Mouse (Mus musculus) C2C12 (cell line): ENCODE results near the gene Ermap. TPM values are rescaled to one million over a fixed set of nuclear protein-coding genes. Genes with fewer than 3 reads are reported as not detected.
A peak's percentile ranks its signal among the peaks of the same experiment; 100 is the strongest.

Experiments used
- H3K27me3 ChIP-seq: one replicate; pipeline ENCODE4 v1.6.1; 2011; ENCODE audit not compliant: control insufficient read depth, insufficient read depth, insufficient read length
- H3K36me3 ChIP-seq: one replicate; pipeline ENCODE4 v1.6.1; 2011; ENCODE audit not compliant: control insufficient read depth, insufficient read depth
- H3K4me3 ChIP-seq: one replicate; pipeline ENCODE4 v1.5.1; 2011; ENCODE audit warnings: mild to moderate bottlenecking, control low read depth; ENCODE audit not compliant: poor library complexity, insufficient read depth, severe bottlenecking
- H3K79me2 ChIP-seq: one replicate; pipeline ENCODE4 v1.6.1; 2011; ENCODE audit not compliant: control insufficient read depth, insufficient read depth
- H3K79me3 ChIP-seq: one replicate; pipeline ENCODE4 v1.6.1; 2011; ENCODE audit warnings: low read depth, control low read depth
- H3ac ChIP-seq: one replicate; pipeline ENCODE3; 2011; ENCODE audit warnings: low read depth; ENCODE audit not compliant: control insufficient read depth, insufficient read length
- CEBPB ChIP-seq: IDR thresholded peaks from one replicate; pipeline ENCODE4 v1.6.1; 2011; ENCODE audit warnings: low read depth, mild to moderate bottlenecking, control low read depth, moderate library complexity
- CTCF ChIP-seq: IDR thresholded peaks from one replicate; pipeline ENCODE4 v1.5.1; 2011; ENCODE audit not compliant: control insufficient read depth, insufficient read depth, insufficient read length
- FOSL1 ChIP-seq: IDR thresholded peaks from one replicate; pipeline ENCODE4 v1.8.0; 2011; ENCODE audit warnings: mild to moderate bottlenecking, low read length; ENCODE audit not compliant: poor library complexity, insufficient read depth, severe bottlenecking
- MAX ChIP-seq: IDR thresholded peaks from one replicate; pipeline ENCODE4 v1.6.1; 2011; ENCODE audit warnings: mild to moderate bottlenecking, control low read depth
- MYOD1 ChIP-seq: IDR thresholded peaks from one replicate; pipeline ENCODE4 v1.6.1; 2011; ENCODE audit warnings: low read depth; ENCODE audit not compliant: control insufficient read depth, insufficient read length
- MYOG ChIP-seq: IDR thresholded peaks from one replicate; pipeline ENCODE4 v1.6.1; 2011; ENCODE audit not compliant: control insufficient read depth, insufficient read length; ENCODE audit errors: extremely low read depth
- USF1 ChIP-seq: IDR thresholded peaks from one replicate; pipeline ENCODE4 v1.6.1; 2011; ENCODE audit warnings: low read depth, mild to moderate bottlenecking, control low read depth, moderate library complexity
- polyA plus RNA-seq: library from polyadenylated mRNA; unstranded; fragments of >200 nt; fragmentation: generic; extraction: Trizol; gene quantifications from one replicate; pipeline ENCODE4 v1.2.1, GENCODE M21; 2012; ENCODE audit warnings: missing spikeins

Gene Ermap
- polyA plus RNA-seq, 1 experiment: 0.01 TPM

DNA sequence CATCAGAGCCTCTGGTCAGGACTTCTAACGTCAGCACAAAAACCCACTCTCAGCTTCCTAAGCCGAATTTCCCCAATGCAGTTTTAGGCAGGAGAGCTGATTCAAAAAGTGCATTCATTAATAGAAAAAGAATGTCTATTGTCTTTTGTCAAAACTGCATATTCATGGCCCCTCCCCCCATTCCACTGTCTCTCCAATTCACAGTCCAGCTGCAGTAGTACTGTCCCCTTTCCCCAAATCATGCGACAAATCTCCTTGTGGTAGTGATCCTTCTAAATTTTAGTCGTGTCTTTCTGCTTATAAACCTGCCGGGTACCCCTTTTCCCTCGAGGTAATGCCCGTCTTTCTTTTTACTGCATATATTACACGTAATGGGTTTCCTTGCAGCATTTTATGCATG lies 51.0 kb downstream of the Ermap start:
- Histone ChIP-seq H3K27me3 (no peaks in the 10 kb centered on the region), H3K79me3 (no peaks in the 10 kb centered on the region), H3ac (no peak overlapping the region), H3K79me2 (no peaks in the 10 kb centered on the region), H3K4me3 (no peak overlapping the region), H3K36me3 (peaks cover 45% of the 10 kb centered on the region)
- no peak for TF ChIP-seq CEBPB
- no peak for TF ChIP-seq MYOG
- TF ChIP-seq USF1: no peak
- TF ChIP-seq MAX: no peak
- TF ChIP-seq CTCF: no peak
- no peak for TF ChIP-seq FOSL1
- TF ChIP-seq MYOD1: no peak

DNA sequence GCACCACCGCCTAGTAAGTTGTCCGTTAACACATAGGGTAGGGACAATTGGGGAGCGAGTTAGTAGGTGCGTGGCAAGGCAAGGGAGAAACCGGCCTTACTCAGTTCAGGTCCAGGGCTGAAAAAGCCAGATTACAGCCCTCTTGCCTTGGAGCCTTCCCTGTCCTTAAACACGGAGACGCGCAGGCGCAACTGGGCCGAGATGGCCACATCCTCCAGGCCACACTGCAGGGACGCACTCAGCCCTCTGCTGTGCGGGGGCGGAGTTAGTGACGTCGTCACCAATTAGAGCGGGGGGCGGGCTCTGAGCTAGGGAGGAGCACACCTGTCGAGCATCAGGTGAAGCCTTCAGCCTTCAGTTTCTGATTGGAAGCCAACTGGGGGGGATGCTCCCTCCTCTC lies 51.6 kb downstream of the Ermap start:
- H3K79me3 ChIP-seq: no peaks in the 10 kb centered on the region
- peaks cover 51% of the 10 kb centered on the region for H3K36me3 ChIP-seq
- no peaks in the 10 kb centered on the region for H3K79me2 ChIP-seq
- TF ChIP-seq MYOD1: no peak
- TF ChIP-seq CTCF: no peak
- TF ChIP-seq CEBPB: no peak
- TF ChIP-seq FOSL1: no peak
- TF ChIP-seq MAX: no peak
- no peak for TF ChIP-seq MYOG
- TF ChIP-seq USF1: no peak
- H3K27me3 ChIP-seq: no peaks in the 10 kb centered on the region
- H3ac ChIP-seq: no peak overlapping the region
- no peak overlapping the region for H3K4me3 ChIP-seq

DNA sequence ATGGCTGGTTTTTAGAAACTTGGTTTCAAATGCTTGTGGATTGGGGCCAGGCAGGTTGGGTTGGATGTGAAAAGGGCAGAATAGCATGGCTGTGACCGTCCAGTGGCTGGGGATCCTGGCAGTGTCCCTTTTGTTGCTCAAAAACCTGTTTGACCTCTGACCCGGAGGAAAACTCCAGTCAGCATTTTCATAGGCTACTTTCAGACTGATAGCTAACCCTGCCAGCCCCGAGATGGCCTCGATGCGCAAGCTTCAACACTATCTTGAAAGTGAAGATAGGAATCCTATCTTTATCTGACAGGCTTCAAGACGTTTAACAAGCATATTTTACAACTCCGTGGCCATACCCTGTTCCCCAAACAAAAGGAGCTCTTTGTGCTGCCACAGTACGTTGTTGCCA lies 52.5 kb downstream of the Ermap start:
- peaks cover 58% of the 10 kb centered on the region for H3K36me3 ChIP-seq
- H3K79me3 ChIP-seq: no peaks in the 10 kb centered on the region
- H3K79me2 ChIP-seq: no peaks in the 10 kb centered on the region
- TF ChIP-seq MYOG (no peak), USF1 (no peak), MYOD1 (no peak), CEBPB (no peak), MAX (no peak), CTCF (no peak), FOSL1 (no peak)
- H3K27me3 ChIP-seq: no peaks in the 10 kb centered on the region
- H3ac ChIP-seq: no peak overlapping the region
- no peak overlapping the region for H3K4me3 ChIP-seq

- Histone ChIP-seq H3K36me3 (peaks cover 77% of the 10 kb centered on the region), H3K27me3 (no peaks in the 10 kb centered on the region), H3ac (no peak overlapping the region), H3K79me3 (peaks cover 3% of the 10 kb centered on the region), H3K79me2 (peaks cover 9% of the 10 kb centered on the region), H3K4me3 (no peak overlapping the region)
- TF ChIP-seq MAX (no peak), MYOD1 (peak; percentile 53)
Measured at GRCm38 (mm10) chr4:119133860-119134259, 56.0 kb downstream of the Ermap start.

- Histone ChIP-seq H3K79me2 (peaks cover 15% of the 10 kb centered on the region), H3K36me3 (peaks cover 77% of the 10 kb centered on the region), H3K4me3 (no peak overlapping the region), H3K27me3 (no peaks in the 10 kb centered on the region), H3ac (no peak overlapping the region), H3K79me3 (peaks cover 3% of the 10 kb centered on the region)
- TF ChIP-seq FOSL1 (no peak), CEBPB (no peak), USF1 (no peak), CTCF (no peak), MYOD1 (no peak), MAX (no peak), MYOG (no peak)
Measured at GRCm38 (mm10) chr4:119133306-119133705, 56.5 kb downstream of the Ermap start.

DNA sequence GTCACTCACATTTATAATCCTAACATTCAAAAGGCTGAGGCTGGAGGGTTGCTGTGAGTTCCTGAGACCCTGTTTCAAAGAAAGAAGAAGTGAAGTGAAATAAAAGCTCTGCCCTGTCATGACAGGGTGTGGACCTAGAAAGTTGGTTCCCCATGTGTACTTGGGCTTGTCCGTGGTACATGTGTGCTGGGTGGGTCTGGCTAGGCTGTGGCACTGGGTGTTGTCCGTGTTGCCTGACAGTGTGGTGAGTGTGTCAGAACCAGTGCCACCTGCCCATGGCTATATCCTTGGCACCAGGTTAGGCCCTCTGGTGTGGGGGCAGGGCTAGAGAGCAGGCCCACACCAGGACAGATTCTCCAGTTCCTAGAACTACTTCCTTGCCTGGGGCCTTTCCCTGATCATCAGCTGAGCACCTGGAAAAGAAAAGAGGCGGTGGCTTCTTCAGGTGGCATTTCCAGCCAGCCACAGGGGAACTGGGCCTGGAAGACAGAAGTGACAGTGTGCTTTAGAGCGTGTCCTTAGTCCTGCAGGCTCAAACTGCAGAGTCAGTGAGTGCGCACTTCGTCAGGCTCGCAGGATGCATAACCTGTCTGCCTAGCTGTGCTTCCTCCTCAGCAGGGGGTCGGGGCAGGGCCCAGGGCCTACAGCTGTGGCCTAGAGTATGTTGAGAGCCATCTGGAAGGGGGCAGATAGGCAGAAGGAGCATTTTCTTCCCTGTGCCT lies 58.5 kb downstream of the Ermap start:
- Histone ChIP-seq H3K79me2 (peaks cover 34% of the 10 kb centered on the region), H3K27me3 (no peaks in the 10 kb centered on the region), H3K4me3 (no peak overlapping the region), H3ac (no peak overlapping the region), H3K36me3 (peaks cover 62% of the 10 kb centered on the region), H3K79me3 (peaks cover 13% of the 10 kb centered on the region)
- no peak for TF ChIP-seq FOSL1
- TF ChIP-seq MAX: no peak
- TF ChIP-seq MYOD1: no peak
- TF ChIP-seq USF1: no peak
- no peak for TF ChIP-seq CTCF
- no peak for TF ChIP-seq MYOG
- TF ChIP-seq CEBPB: no peak
